Mouse (Mus musculus): ENCODE data around the gene Pbp2. TPM values are rescaled to one million over a fixed set of nuclear protein-coding genes. Genes with fewer than 3 reads are reported as not detected.
A peak's percentile ranks its signal among the peaks of the same experiment; 100 is the strongest.

Gene Pbp2
- total and polyA plus RNA-seq, 3 experiments: not detected

DNA sequence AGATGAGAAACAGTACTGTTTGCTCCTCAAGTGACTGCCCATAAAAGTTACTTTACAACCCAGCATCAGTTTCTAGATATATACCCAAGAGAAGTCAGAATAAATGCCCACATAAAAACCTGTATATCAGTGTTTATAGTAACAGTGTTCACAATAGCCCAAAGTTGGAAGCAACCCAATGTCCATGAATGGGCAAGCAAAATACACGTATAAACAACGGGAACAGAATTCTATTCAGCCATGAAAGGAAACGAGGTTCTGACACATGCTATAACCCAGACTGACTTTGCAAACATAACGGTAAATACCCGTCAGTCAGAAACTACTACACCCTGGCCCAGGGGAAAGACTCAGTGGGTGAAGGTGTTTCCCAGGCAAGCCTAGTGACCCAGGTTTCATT lies 1.8 kb upstream of the Pbp2 start:
- Histone ChIP-seq H3K27me3 (ENCODE audit: control insufficient read depth, insufficient read depth, low read length) (no peaks in the 10 kb centered on the region), H3K4me1 (ENCODE audit: control insufficient read depth, insufficient read depth, low read length) (peaks cover 5% of the 10 kb centered on the region), H3K36me3 (ENCODE audit: control insufficient read depth, insufficient read depth, low read length) (no peaks in the 10 kb centered on the region), H3K9ac (ENCODE audit: low read depth, low read length) (no peak overlapping the region), H3K79me2 (replicated peaks; ENCODE audit: control insufficient read depth, insufficient read depth, low read length) (no peaks in the 10 kb centered on the region), H3K27ac (no peak overlapping the region), H3K4me3 (no peak overlapping the region)
- 48% methylated on average over 5 of the region's 5 CpGs for WGBS
- DNase-seq: no peak
- intact Hi-C loops (cut with DNase I): no loop called here
- no peak for TF ChIP-seq POLR2A (IDR thresholded peaks at IDR 0.05; ENCODE audit: insufficient read depth, low read depth, low read length)
- no peak for TF ChIP-seq EP300 (IDR thresholded peaks at IDR 0.05; ENCODE audit: insufficient read depth, low read depth, low read length)
- no peak for TF ChIP-seq CTCF (IDR thresholded peaks at IDR 0.05)

DNA sequence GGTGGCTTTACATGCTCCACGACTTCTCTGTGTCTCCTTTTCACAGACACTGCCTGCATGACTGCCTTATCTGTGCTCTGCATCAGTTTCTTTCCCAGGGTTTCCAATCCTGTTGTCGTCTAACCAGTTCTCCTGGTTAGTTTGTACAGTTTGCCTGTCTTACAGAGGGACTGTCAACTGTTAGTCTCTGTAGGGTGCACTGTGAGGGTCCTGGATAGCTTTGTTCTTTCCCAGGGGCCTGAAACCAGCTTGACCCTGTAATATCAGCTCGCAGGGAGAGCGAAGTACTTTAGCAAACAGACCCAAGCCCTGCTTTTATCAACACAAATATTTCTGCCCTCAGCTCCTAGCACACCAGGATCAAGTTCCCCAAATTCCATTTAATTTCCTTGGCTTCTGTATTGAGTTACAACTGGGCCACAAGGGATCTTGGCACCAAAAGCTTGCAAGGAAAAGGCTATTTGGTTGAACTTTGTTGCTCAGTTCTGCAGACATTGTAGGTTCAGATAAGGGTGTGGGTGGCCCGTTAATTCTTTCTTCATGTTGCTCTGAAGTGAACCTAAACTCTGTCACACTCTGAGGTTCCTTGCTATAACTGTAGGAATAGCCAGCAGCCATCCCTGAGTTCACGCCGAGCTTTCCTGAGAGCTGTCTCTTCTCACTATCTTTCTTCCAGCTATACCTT lies 5.5 kb downstream of the Pbp2 start:
- H3K27me3 ChIP-seq (ENCODE audit: control insufficient read depth, insufficient read depth, low read length): no peaks in the 10 kb centered on the region
- no peaks in the 10 kb centered on the region for H3K4me1 ChIP-seq (ENCODE audit: control insufficient read depth, insufficient read depth, low read length)
- H3K9ac ChIP-seq (ENCODE audit: low read depth, low read length): no peak overlapping the region
- TF ChIP-seq EP300 (IDR thresholded peaks at IDR 0.05; ENCODE audit: insufficient read depth, low read depth, low read length) (no peak), CTCF (IDR thresholded peaks at IDR 0.05) (no peak), POLR2A (IDR thresholded peaks at IDR 0.05; ENCODE audit: insufficient read depth, low read depth, low read length) (no peak)
- H3K4me3 ChIP-seq: no peak overlapping the region
- WGBS: 61% methylated on average over 7 of the region's 7 CpGs
- H3K27ac ChIP-seq: no peak overlapping the region
- intact Hi-C loops (cut with DNase I): no loop called here
- H3K79me2 ChIP-seq (replicated peaks; ENCODE audit: control insufficient read depth, insufficient read depth, low read length): no peaks in the 10 kb centered on the region
- DNase-seq: no peak
- no peaks in the 10 kb centered on the region for H3K36me3 ChIP-seq (ENCODE audit: control insufficient read depth, insufficient read depth, low read length)

- H3K79me2 ChIP-seq (replicated peaks; ENCODE audit: control insufficient read depth, insufficient read depth, low read length): no peaks in the 10 kb centered on the region
- no peak overlapping the region for H3K9ac ChIP-seq (ENCODE audit: low read depth, low read length)
- DNase-seq: peak in 1 of 2 experiments; percentile 10
- no peaks in the 10 kb centered on the region for H3K36me3 ChIP-seq (ENCODE audit: control insufficient read depth, insufficient read depth, low read length)
- 56% methylated on average over 10 of the region's 10 CpGs for WGBS
- TF ChIP-seq EP300 (IDR thresholded peaks at IDR 0.05; ENCODE audit: insufficient read depth, low read depth, low read length) (no peak), CTCF (IDR thresholded peaks at IDR 0.05) (no peak), POLR2A (IDR thresholded peaks at IDR 0.05; ENCODE audit: insufficient read depth, low read depth, low read length) (no peak)
- H3K27ac ChIP-seq: no peak overlapping the region
- H3K4me3 ChIP-seq: no peak overlapping the region
- peaks cover 3% of the 10 kb centered on the region; the same call in 1 of the 2 replicates for H3K4me1 ChIP-seq (ENCODE audit: control insufficient read depth, insufficient read depth, low read length)
- no peaks in the 10 kb centered on the region for H3K27me3 ChIP-seq (ENCODE audit: control insufficient read depth, insufficient read depth, low read length)
- intact Hi-C loops (cut with DNase I): no loop called here
These were observed 7.6 kb downstream of the Pbp2 start for GRCm38 (mm10) chr6:135302421-135303125.

DNA sequence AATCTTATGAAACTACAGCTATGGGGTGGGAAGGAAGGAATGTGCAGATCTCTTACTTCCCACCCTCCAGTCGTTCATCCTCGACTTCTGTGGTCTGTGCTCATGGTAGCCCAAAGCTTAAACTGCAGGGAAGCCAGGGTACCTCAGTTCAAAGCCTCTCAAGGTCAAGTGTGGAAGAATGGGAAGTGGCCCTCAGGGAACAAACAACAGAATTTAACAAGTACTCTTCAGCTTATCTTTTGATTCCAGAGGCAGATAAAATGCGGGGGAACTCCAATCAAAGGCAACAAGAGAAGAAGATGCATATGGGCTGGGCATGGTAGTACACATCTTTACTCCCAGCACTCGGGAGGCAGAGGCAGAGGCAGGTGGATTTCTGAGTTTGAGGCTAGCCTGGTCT lies 9.7 kb downstream of the Pbp2 start:
- no peak overlapping the region for H3K4me3 ChIP-seq
- peaks cover 4% of the 10 kb centered on the region; the same call in 1 of the 2 replicates for H3K4me1 ChIP-seq (ENCODE audit: control insufficient read depth, insufficient read depth, low read length)
- no peaks in the 10 kb centered on the region for H3K36me3 ChIP-seq (ENCODE audit: control insufficient read depth, insufficient read depth, low read length)
- WGBS: 80% methylated on average over 4 of the region's 4 CpGs
- no peaks in the 10 kb centered on the region for H3K79me2 ChIP-seq (replicated peaks; ENCODE audit: control insufficient read depth, insufficient read depth, low read length)
- H3K9ac ChIP-seq (ENCODE audit: low read depth, low read length): no peak overlapping the region
- H3K27me3 ChIP-seq (ENCODE audit: control insufficient read depth, insufficient read depth, low read length): no peaks in the 10 kb centered on the region
- intact Hi-C loops (cut with DNase I): no loop called here
- H3K27ac ChIP-seq: no peak overlapping the region
- no peak for TF ChIP-seq CTCF (IDR thresholded peaks at IDR 0.05)
- TF ChIP-seq EP300 (IDR thresholded peaks at IDR 0.05; ENCODE audit: insufficient read depth, low read depth, low read length): no peak
- DNase-seq: no peak

- Histone ChIP-seq H3K9ac (ENCODE audit: low read depth, low read length) (no peak overlapping the region), H3K79me2 (replicated peaks; ENCODE audit: control insufficient read depth, insufficient read depth, low read length) (no peaks in the 10 kb centered on the region), H3K4me1 (ENCODE audit: control insufficient read depth, insufficient read depth, low read length) (peaks cover 5% of the 10 kb centered on the region; the same call in 1 of the 2 replicates), H3K27me3 (ENCODE audit: control insufficient read depth, insufficient read depth, low read length) (no peaks in the 10 kb centered on the region), H3K36me3 (ENCODE audit: control insufficient read depth, insufficient read depth, low read length) (no peaks in the 10 kb centered on the region), H3K27ac (no peak overlapping the region), H3K4me3 (no peak overlapping the region)
- intact Hi-C loops (cut with DNase I): no loop called here
- WGBS: 40% methylated on average over 7 of the region's 7 CpGs
- TF ChIP-seq CTCF (IDR thresholded peaks at IDR 0.05) (no peak), EP300 (IDR thresholded peaks at IDR 0.05; ENCODE audit: insufficient read depth, low read depth, low read length) (no peak), POLR2A (IDR thresholded peaks at IDR 0.05; ENCODE audit: insufficient read depth, low read depth, low read length) (no peak)
- no peak for DNase-seq
These were observed 11.1 kb downstream of the Pbp2 start for GRCm38 (mm10) chr6:135299024-135299550.

- TF ChIP-seq EP300 (IDR thresholded peaks at IDR 0.05; ENCODE audit: insufficient read depth, low read depth, low read length): no peak
- no peak for TF ChIP-seq CTCF (IDR thresholded peaks at IDR 0.05)
- WGBS: 57% methylated on average over 7 of the region's 7 CpGs
- intact Hi-C loops (cut with DNase I): no loop called here
- Histone ChIP-seq H3K79me2 (replicated peaks; ENCODE audit: control insufficient read depth, insufficient read depth, low read length) (no peaks in the 10 kb centered on the region), H3K9ac (ENCODE audit: low read depth, low read length) (no peak overlapping the region), H3K27ac (no peak overlapping the region), H3K4me1 (ENCODE audit: control insufficient read depth, insufficient read depth, low read length) (peaks cover 5% of the 10 kb centered on the region), H3K36me3 (ENCODE audit: control insufficient read depth, insufficient read depth, low read length) (no peaks in the 10 kb centered on the region), H3K27me3 (ENCODE audit: control insufficient read depth, insufficient read depth, low read length) (no peaks in the 10 kb centered on the region), H3K4me3 (no peak overlapping the region)
- peak in 1 of 2 experiments; percentile 21 for DNase-seq
These were observed 12.6 kb downstream of the Pbp2 start for GRCm38 (mm10) chr6:135297570-135297969.
